12 mouse cellular contexts compared by ENCODE assay signal in the genomic region with DNA sequence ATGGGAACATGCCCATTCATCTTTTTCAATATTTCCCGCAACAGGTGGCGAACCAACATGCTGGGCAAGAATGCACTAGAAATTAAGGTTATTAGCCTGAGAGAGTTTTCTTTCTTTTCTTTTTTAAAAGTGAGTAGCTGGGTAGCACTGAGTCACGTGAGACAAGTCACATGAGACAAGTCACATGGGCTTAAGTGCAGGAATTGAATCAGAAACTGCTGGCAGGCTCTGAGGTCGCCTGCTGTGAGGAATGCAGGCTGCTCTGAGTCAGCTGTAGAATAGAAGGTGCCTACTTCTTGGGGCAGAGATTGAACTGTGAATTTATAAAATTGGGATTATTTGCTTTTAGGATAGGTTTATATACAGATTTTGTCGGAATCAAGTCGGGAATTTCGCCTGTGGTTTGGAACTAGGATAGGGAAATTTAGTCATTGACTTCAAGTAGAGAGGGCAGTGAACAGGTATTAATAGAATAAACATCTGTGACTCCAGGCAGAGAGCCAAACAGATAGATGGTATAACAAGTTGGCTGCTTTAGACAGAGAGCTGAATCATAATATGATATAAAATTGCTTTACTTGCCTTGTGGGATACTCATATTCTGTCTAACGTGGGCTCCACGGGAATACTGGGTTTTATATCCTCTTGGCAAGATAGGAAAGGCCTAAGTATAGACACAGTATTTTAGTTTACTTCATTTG. TPM values are rescaled to one million over a fixed set of nuclear protein-coding genes. Genes with fewer than 3 reads are reported as not detected.
DNase-seq lines count a peak whose midpoint lies in the region; ATAC-seq and TF ChIP-seq lines count a peak whose summit lies in the region.
"Had no signal": no experiment of that assay in that cellular context is flagged by ENCODE, and none has a peak within 500 bp of the region (broad histone marks: within the 10 kb centered on the region; RNA-seq: fewer than 3 reads in every experiment).

No protein-coding gene starts in this region.

- TF ChIP-seq CTCF in CH12.LX (conservative IDR thresholded peaks at IDR 0.05 in 1 of 2, IDR thresholded peaks at IDR 0.05 in 1 of 2; ENCODE audit: low read depth in 2 of 2, low read length in 2 of 2) = no peak

- H3K9me3 ChIP-seq in CH12.LX (replicated peaks; ENCODE audit: low read length) = peaks cover 3% of the 10 kb centered on the region
- no peaks in the 10 kb centered on the region for H3K9me3 ChIP-seq in heart, embryonic 16.5 days (replicated peaks; ENCODE audit: control insufficient read depth, low read length)
- H3K9me3 ChIP-seq: hindbrain, embryonic 15.5 days had no signal

- DNase-seq in heart, adult 9 months (ENCODE audit: low spot score in 2 of 2) = peak; percentile 58 to 68
- no peak for DNase-seq in heart, postnatal 25 days (ENCODE audit: low spot score)
- no peak for DNase-seq in CH12.LX (ENCODE audit: extremely low read depth)
- DNase-seq in brain, adult 2 months (ENCODE audit: low read depth, low spot score) = peak; percentile 81
- no peak for DNase-seq in spleen, postnatal 10 days (ENCODE audit: low spot score in 2 of 2)
- no peak for DNase-seq in retina, postnatal 1 day
- no peak for DNase-seq in spleen, postnatal 14 days (ENCODE audit: low spot score in 2 of 2)
- DNase-seq: layer of hippocampus, postnatal 36 days had no signal

- no peaks in the 10 kb centered on the region for H3K27me3 ChIP-seq in CH12.LX (replicated peaks)
- H3K27me3 ChIP-seq in heart, embryonic 16.5 days (ENCODE audit: control insufficient read depth, insufficient read depth, low read length) = no peaks in the 10 kb centered on the region
- H3K27me3 ChIP-seq: forebrain, embryonic 13.5 days; hindbrain, embryonic 15.5 days; neural tube, embryonic 13.5 days had no signal

- 53% methylated on average over 9 of the region's 9 CpGs for WGBS in heart, embryonic 16.5 days

- H3K4me1 ChIP-seq in CH12.LX (ENCODE audit: control insufficient read depth in 1 of 2, insufficient read depth in 2 of 2) = peaks cover 12 to 60% of the 10 kb centered on the region in 2 experiments
- H3K4me1 ChIP-seq in heart, embryonic 16.5 days (ENCODE audit: control insufficient read depth, insufficient read depth, low read length) = peaks cover 56% of the 10 kb centered on the region

- no peak overlapping the region for H3K9ac ChIP-seq in CH12.LX (ENCODE audit: insufficient read depth, low read depth)
- H3K9ac ChIP-seq in heart, embryonic 16.5 days (ENCODE audit: low read length) = no peak overlapping the region
- H3K9ac ChIP-seq: forebrain, embryonic 13.5 days; hindbrain, embryonic 15.5 days; neural tube, embryonic 13.5 days had no signal

- no peak for TF ChIP-seq POLR2A in CH12.LX (IDR thresholded peaks at IDR 0.05; ENCODE audit: low read depth, low read length)

- peaks cover 14% of the 10 kb centered on the region for H3K79me2 ChIP-seq in CH12.LX (replicated peaks; ENCODE audit: control insufficient read depth, extremely low read depth, insufficient read depth, poor library complexity, severe bottlenecking)

- no peak overlapping the region for H3K4me2 ChIP-seq in CH12.LX (ENCODE audit: insufficient read depth, low read depth, poor library complexity, severe bottlenecking)
- H3K4me2 ChIP-seq in heart, embryonic 16.5 days (ENCODE audit: low read depth, low read length) = peak overlapping the region; percentile 40; the same call in 1 of the 2 replicates
- H3K4me2 ChIP-seq: forebrain, embryonic 13.5 days; hindbrain, embryonic 15.5 days; neural tube, embryonic 13.5 days had no signal

- no peak overlapping the region for H3K27ac ChIP-seq in CH12.LX (ENCODE audit: insufficient read depth, low read depth)
- peak overlapping the region; percentile 90 for H3K27ac ChIP-seq in heart, embryonic 16.5 days (ENCODE audit: low read length)
- H3K27ac ChIP-seq: forebrain, embryonic 13.5 days; hindbrain, embryonic 15.5 days; neural tube, embryonic 13.5 days had no signal

- in situ Hi-C loops in CH12.LX (cut with MboI; ENCODE audit: low pct_ligation_motif_present, low pct_unique_long_range_greater_than_20kb, low sequenced_read_pairs) = no loop called here

- no peak for TF ChIP-seq EP300 in CH12.LX (IDR thresholded peaks at IDR 0.05; ENCODE audit: low read length)

- intact Hi-C loops in heart, postnatal 25 days (cut with DNase I) = no loop called here

- peak; percentile 49; the same call in 1 of the 2 replicates for ATAC-seq in heart, embryonic 16.5 days (replicated peaks; ENCODE audit: extremely low read depth, insufficient read depth, low FRiP score)
- ATAC-seq: forebrain, embryonic 13.5 days had no signal

- H3K4me3 ChIP-seq in CH12.LX (replicated peaks in 1 of 3; ENCODE audit: low read depth in 2 of 3, low read length in 2 of 3, poor library complexity in 1 of 3) = no peak overlapping the region
- no peak overlapping the region for H3K4me3 ChIP-seq in heart, embryonic 16.5 days (ENCODE audit: low read length)
- H3K4me3 ChIP-seq: forebrain, embryonic 13.5 days; hindbrain, embryonic 15.5 days; neural tube, embryonic 13.5 days had no signal

- peaks cover 0 to 31% of the 10 kb centered on the region in 2 experiments for H3K36me3 ChIP-seq in CH12.LX (replicated peaks in 1 of 2; ENCODE audit: control insufficient read depth in 1 of 2, insufficient read depth in 1 of 2, low read length in 1 of 2)
- H3K36me3 ChIP-seq in heart, embryonic 16.5 days (ENCODE audit: control insufficient read depth, insufficient read depth) = no peaks in the 10 kb centered on the region
- H3K36me3 ChIP-seq: hindbrain, embryonic 15.5 days; neural tube, embryonic 13.5 days had no signal

- dilution Hi-C loops in CH12.LX (cut with MboI; ENCODE audit: extremely low pct_ligation_motif_present, extremely low pct_unique_long_range_greater_than_20kb, low sequenced_read_pairs) = no loop called here

- TF ChIP-seq RAD21 in CH12.LX (IDR thresholded peaks at IDR 0.05; ENCODE audit: low read depth, low read length) = no peak

TF ChIP-seq in CH12.LX, 34 proteins besides CTCF, POLR2A, EP300 and RAD21:
- TF ChIP-seq ELF1 (IDR thresholded peaks at IDR 0.05; ENCODE audit: low read depth, low read length) (no peak), BHLHE40 (IDR thresholded peaks at IDR 0.05; ENCODE audit: low read depth, low read length) (peak; percentile 60; the same call in 1 of the 2 replicates), TCF12 (IDR thresholded peaks at IDR 0.05; ENCODE audit: low read depth, low read length) (no peak), USF2 (conservative IDR thresholded peaks at IDR 0.05; ENCODE audit: low read depth, low read length) (peak; percentile 64), TBP (conservative IDR thresholded peaks at IDR 0.05; ENCODE audit: low read depth, low read length) (no peak)

RNA-seq across cellular contexts. Expression of gene Cds2, which starts 23.6 kb away (rescaled TPM):
- 10 to 100 TPM; 78.3 to 96.3 TPM for total RNA-seq in heart, postnatal 25 days (2021)
- total RNA-seq in CH12.LX (2012; rRNA removed) = 18.7 and 20.3 TPM in 2 replicates
- 15.9 and 21.2 TPM in 2 replicates for total RNA-seq in CH12.LX (2014; rRNA removed)
- 26.0 and 38.9 TPM in 2 replicates for polyA plus RNA-seq in CH12.LX (2012; ENCODE audit: insufficient read length, low read depth)
- 24.6 and 28.2 TPM in 2 replicates for polyA plus RNA-seq in heart, embryonic 16.5 days (2015; fragmentation: Nextera tagmentation; extraction: Ambion mirVana)

RNA-seq across cellular contexts. Expression of gene Pcna, which starts 33.4 kb away (rescaled TPM):
- total RNA-seq in heart, postnatal 25 days (2021) = 10 to 100 TPM; 37.5 to 40.9 TPM
- total RNA-seq in CH12.LX (2012; rRNA removed) = 354 and 466 TPM in 2 replicates
- total RNA-seq in CH12.LX (2014; rRNA removed) = 839 and 915 TPM in 2 replicates
- polyA plus RNA-seq in CH12.LX (2012; ENCODE audit: insufficient read length, low read depth) = 550 and 554 TPM in 2 replicates
- polyA plus RNA-seq in heart, embryonic 16.5 days (2015; fragmentation: Nextera tagmentation; extraction: Ambion mirVana) = 151 and 206 TPM in 2 replicates

RNA-seq across cellular contexts. Expression of gene Tmem230, which starts 38.9 kb away (rescaled TPM):
- 10 to 100 TPM; 22.6 to 23.9 TPM for total RNA-seq in heart, postnatal 25 days (2021)
- total RNA-seq in CH12.LX (2012; rRNA removed) = 20.3 and 27.7 TPM in 2 replicates
- total RNA-seq in CH12.LX (2014; rRNA removed) = 34.7 and 35.2 TPM in 2 replicates
- polyA plus RNA-seq in CH12.LX (2012; ENCODE audit: insufficient read length, low read depth) = 28.9 and 38.2 TPM in 2 replicates
- polyA plus RNA-seq in heart, embryonic 16.5 days (2015; fragmentation: Nextera tagmentation; extraction: Ambion mirVana) = 37.3 and 46.5 TPM in 2 replicates

Comparison
In these comparisons a context has a peak if more than half of its experiments do, and no peak if none do; other contexts are left out.
1. DNase-seq: peak in heart, adult 9 months (2 of 2) and brain, adult 2 months (single experiment); none in heart, postnatal 25 days (single experiment), CH12.LX (single experiment), spleen, postnatal 10 days (0 of 2), retina, postnatal 1 day (single experiment) and spleen, postnatal 14 days (0 of 2).
2. RNA of gene Pcna, which starts 33.4 kb away (total RNA-seq): 354 to 915 TPM in CH12.LX; 37.5 to 40.9 TPM in heart, postnatal 25 days; every median in the first group is over 4 times any median in the second.